ENCODE assay signal across 22 mouse cellular contexts in the genomic region with DNA sequence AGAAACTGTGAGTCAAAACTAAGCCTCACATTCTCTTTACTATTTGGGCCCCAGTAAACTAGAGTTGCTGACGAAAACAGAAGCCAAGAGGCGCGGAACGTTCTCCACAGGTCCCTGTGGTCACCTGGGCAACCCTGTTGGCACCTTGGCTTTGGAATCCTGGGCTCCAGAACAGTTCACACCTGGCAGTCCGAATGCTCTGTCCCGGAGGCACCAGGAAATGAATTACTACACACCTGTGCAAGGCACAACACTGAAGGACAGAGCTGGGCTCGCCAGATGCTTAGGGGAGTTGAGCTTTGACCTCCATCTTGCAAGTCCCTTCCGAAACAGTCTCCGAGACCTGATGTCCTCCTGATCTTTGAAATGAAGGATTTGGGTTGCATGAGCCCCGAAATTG. TPM values are rescaled to one million over a fixed set of nuclear protein-coding genes. Genes with fewer than 3 reads are reported as not detected.
DNase-seq lines count a peak whose midpoint lies in the region; ATAC-seq and TF ChIP-seq lines count a peak whose summit lies in the region.
"Had no signal": no experiment of that assay in that cellular context is flagged by ENCODE, and none has a peak within 500 bp of the region (broad histone marks: within the 10 kb centered on the region; RNA-seq: fewer than 3 reads in every experiment).

No protein-coding gene starts in this region.

- no peak overlapping the region for H3K9ac ChIP-seq in forebrain, embryonic 12.5 days
- H3K9ac ChIP-seq in forebrain, embryonic 14.5 days (ENCODE audit: low read length), result no peak overlapping the region
- no peak overlapping the region for H3K9ac ChIP-seq in intestine, embryonic 14.5 days (ENCODE audit: low read length)
- no peak overlapping the region for H3K9ac ChIP-seq in intestine, embryonic 15.5 days
- H3K9ac ChIP-seq in forebrain, embryonic 13.5 days, result no peak overlapping the region
- no peak overlapping the region for H3K9ac ChIP-seq in forebrain, postnatal 0 days
- no peak overlapping the region for H3K9ac ChIP-seq in stomach, postnatal 0 days (ENCODE audit: low read length)
- H3K9ac ChIP-seq: kidney, embryonic 15.5 days; limb, embryonic 12.5 days; liver, embryonic 15.5 days; lung, embryonic 14.5 days; neural tube, embryonic 15.5 days had no signal

- 93% methylated on average over 10 of the region's 10 CpGs for WGBS in forebrain, embryonic 12.5 days
- 93% methylated on average over 10 of the region's 10 CpGs for WGBS in forebrain, embryonic 14.5 days
- WGBS in intestine, embryonic 14.5 days, result 95% methylated on average over 10 of the region's 10 CpGs
- 91% methylated on average over 10 of the region's 10 CpGs for WGBS in intestine, embryonic 15.5 days
- WGBS in forebrain, embryonic 13.5 days, result 92% methylated on average over 10 of the region's 10 CpGs
- 91% methylated on average over 10 of the region's 10 CpGs for WGBS in forebrain, postnatal 0 days
- WGBS in stomach, postnatal 0 days, result 93% methylated on average over 10 of the region's 10 CpGs

- no peak; the same call in 1 of the 2 replicates for ATAC-seq in forebrain, embryonic 12.5 days (ENCODE audit: low FRiP score)
- no peak; the same call in 1 of the 2 replicates for ATAC-seq in forebrain, embryonic 14.5 days
- no peak for ATAC-seq in intestine, embryonic 14.5 days (replicated peaks; ENCODE audit: low FRiP score, low TSS enrichment, low read depth)
- ATAC-seq in intestine, embryonic 15.5 days, result no peak
- peak; percentile 48; the same call in 1 of the 2 replicates for ATAC-seq in forebrain, embryonic 13.5 days
- ATAC-seq in forebrain, postnatal 0 days, result no peak
- ATAC-seq in stomach, postnatal 0 days (ENCODE audit: low FRiP score, low TSS enrichment), result no peak
- ATAC-seq: Patski had no signal

- H3K4me1 ChIP-seq in forebrain, embryonic 12.5 days, result peaks cover 16% of the 10 kb centered on the region
- H3K4me1 ChIP-seq in forebrain, embryonic 14.5 days (ENCODE audit: control insufficient read depth, insufficient read depth, low read length), result peaks cover 18% of the 10 kb centered on the region
- no peaks in the 10 kb centered on the region for H3K4me1 ChIP-seq in intestine, embryonic 14.5 days (replicated peaks; ENCODE audit: control insufficient read depth, insufficient read depth, low read length)
- H3K4me1 ChIP-seq in intestine, embryonic 15.5 days (replicated peaks), result no peaks in the 10 kb centered on the region
- peaks cover 22% of the 10 kb centered on the region for H3K4me1 ChIP-seq in forebrain, embryonic 13.5 days
- no peaks in the 10 kb centered on the region; the same call in 1 of the 2 replicates for H3K4me1 ChIP-seq in forebrain, postnatal 0 days (ENCODE audit: insufficient read depth)
- no peaks in the 10 kb centered on the region for H3K4me1 ChIP-seq in stomach, postnatal 0 days (replicated peaks; ENCODE audit: control insufficient read depth, insufficient read depth)

- no peak for TF ChIP-seq EP300 in stomach, postnatal 0 days (optimal IDR thresholded peaks at IDR 0.05)

- no peak overlapping the region for H3K4me2 ChIP-seq in forebrain, embryonic 12.5 days
- no peak overlapping the region; the same call in 1 of the 2 replicates for H3K4me2 ChIP-seq in forebrain, embryonic 14.5 days (ENCODE audit: low read length)
- H3K4me2 ChIP-seq in intestine, embryonic 14.5 days (ENCODE audit: low read length), result no peak overlapping the region
- H3K4me2 ChIP-seq in intestine, embryonic 15.5 days (replicated peaks), result no peak overlapping the region
- H3K4me2 ChIP-seq in forebrain, embryonic 13.5 days, result no peak overlapping the region; the same call in 1 of the 2 replicates
- H3K4me2 ChIP-seq in forebrain, postnatal 0 days (ENCODE audit: low read depth), result peak overlapping the region; percentile 32; the same call in 1 of the 2 replicates
- H3K4me2 ChIP-seq in stomach, postnatal 0 days (replicated peaks; ENCODE audit: low read depth), result no peak overlapping the region
- H3K4me2 ChIP-seq: heart, embryonic 13.5 days; kidney, embryonic 15.5 days; limb, embryonic 12.5 days; liver, embryonic 15.5 days; lung, embryonic 14.5 days had no signal

- H3K27me3 ChIP-seq in forebrain, embryonic 12.5 days, result no peaks in the 10 kb centered on the region
- no peaks in the 10 kb centered on the region for H3K27me3 ChIP-seq in forebrain, embryonic 14.5 days (replicated peaks; ENCODE audit: control insufficient read depth, insufficient read depth, low read length)
- H3K27me3 ChIP-seq in intestine, embryonic 14.5 days (replicated peaks; ENCODE audit: control insufficient read depth, insufficient read depth, low read length), result no peaks in the 10 kb centered on the region
- no peaks in the 10 kb centered on the region for H3K27me3 ChIP-seq in intestine, embryonic 15.5 days (replicated peaks)
- H3K27me3 ChIP-seq in forebrain, embryonic 13.5 days, result no peaks in the 10 kb centered on the region
- H3K27me3 ChIP-seq in forebrain, postnatal 0 days (ENCODE audit: insufficient read depth, low read length), result no peaks in the 10 kb centered on the region
- no peaks in the 10 kb centered on the region for H3K27me3 ChIP-seq in stomach, postnatal 0 days (ENCODE audit: control insufficient read depth, insufficient read depth, low read length)
- H3K27me3 ChIP-seq: heart, embryonic 13.5 days; kidney, embryonic 15.5 days; limb, embryonic 12.5 days; liver, embryonic 15.5 days; neural tube, embryonic 15.5 days; Patski had no signal

- no peaks in the 10 kb centered on the region for H3K36me3 ChIP-seq in forebrain, embryonic 12.5 days (replicated peaks)
- H3K36me3 ChIP-seq in forebrain, embryonic 14.5 days (ENCODE audit: control insufficient read depth, insufficient read depth, low read length), result no peaks in the 10 kb centered on the region
- H3K36me3 ChIP-seq in intestine, embryonic 14.5 days (ENCODE audit: control insufficient read depth, insufficient read depth, low read length), result no peaks in the 10 kb centered on the region
- no peaks in the 10 kb centered on the region for H3K36me3 ChIP-seq in intestine, embryonic 15.5 days
- H3K36me3 ChIP-seq in forebrain, embryonic 13.5 days (ENCODE audit: poor library complexity, severe bottlenecking), result no peaks in the 10 kb centered on the region
- no peaks in the 10 kb centered on the region for H3K36me3 ChIP-seq in forebrain, postnatal 0 days (ENCODE audit: insufficient read depth)
- no peaks in the 10 kb centered on the region for H3K36me3 ChIP-seq in stomach, postnatal 0 days (ENCODE audit: control insufficient read depth, insufficient read depth, low read length)
- H3K36me3 ChIP-seq: heart, embryonic 13.5 days; kidney, embryonic 15.5 days; limb, embryonic 12.5 days; liver, embryonic 15.5 days; neural tube, embryonic 15.5 days had no signal

- H3K27ac ChIP-seq in forebrain, embryonic 12.5 days, result peak overlapping the region; percentile 68; the same call in 1 of the 2 replicates
- H3K27ac ChIP-seq in forebrain, embryonic 14.5 days (ENCODE audit: low read depth, low read length), result no peak overlapping the region; the same call in 1 of the 2 replicates
- H3K27ac ChIP-seq in intestine, embryonic 14.5 days (ENCODE audit: low read depth), result no peak overlapping the region
- no peak overlapping the region for H3K27ac ChIP-seq in intestine, embryonic 15.5 days
- peak overlapping the region; percentile 84; the same call in 1 of the 2 replicates for H3K27ac ChIP-seq in forebrain, embryonic 13.5 days
- no peak overlapping the region for H3K27ac ChIP-seq in forebrain, postnatal 0 days (ENCODE audit: low read depth, low read length)
- H3K27ac ChIP-seq in stomach, postnatal 0 days (replicated peaks), result no peak overlapping the region
- H3K27ac ChIP-seq: kidney, embryonic 15.5 days; left cerebral cortex, adult 2 months; liver, embryonic 15.5 days had no signal

- no peak for DNase-seq in forebrain, embryonic 14.5 days (ENCODE audit: low spot score)
- DNase-seq in intestine, embryonic 14.5 days (ENCODE audit: low spot score), result peak; percentile 45
- no peak for DNase-seq in forebrain, postnatal 0 days
- no peak for DNase-seq in stomach, postnatal 0 days (ENCODE audit: low spot score)
- no peak for DNase-seq in ovary, postnatal 36 days (ENCODE audit: low spot score)
- DNase-seq: gastrocnemius, postnatal 25 days; kidney, adult 11 months; lung, postnatal 14 days; thymus, adult 18-20 months; thymus, postnatal 36 days had no signal

- no peaks in the 10 kb centered on the region for H3K9me3 ChIP-seq in forebrain, embryonic 12.5 days
- H3K9me3 ChIP-seq in forebrain, embryonic 14.5 days (replicated peaks; ENCODE audit: control insufficient read depth, low read length), result no peaks in the 10 kb centered on the region
- H3K9me3 ChIP-seq in intestine, embryonic 14.5 days (ENCODE audit: control insufficient read depth, low read length), result no peaks in the 10 kb centered on the region
- H3K9me3 ChIP-seq in intestine, embryonic 15.5 days, result no peaks in the 10 kb centered on the region
- H3K9me3 ChIP-seq in forebrain, embryonic 13.5 days (replicated peaks), result no peaks in the 10 kb centered on the region
- no peaks in the 10 kb centered on the region for H3K9me3 ChIP-seq in forebrain, postnatal 0 days (ENCODE audit: low read length)
- no peaks in the 10 kb centered on the region for H3K9me3 ChIP-seq in stomach, postnatal 0 days (ENCODE audit: control insufficient read depth, low read length)
- H3K9me3 ChIP-seq: heart, embryonic 13.5 days; kidney, embryonic 15.5 days; liver, embryonic 15.5 days; neural tube, embryonic 15.5 days had no signal

- TF ChIP-seq CTCF in forebrain, postnatal 0 days (IDR thresholded peaks at IDR 0.05; ENCODE audit: low read depth), result no peak
- no peak for TF ChIP-seq CTCF in stomach, postnatal 0 days (IDR thresholded peaks at IDR 0.05; ENCODE audit: low read depth)

- no peak overlapping the region for H3K4me3 ChIP-seq in forebrain, embryonic 12.5 days (replicated peaks)
- H3K4me3 ChIP-seq in forebrain, embryonic 14.5 days (ENCODE audit: low read depth, low read length), result no peak overlapping the region
- no peak overlapping the region for H3K4me3 ChIP-seq in intestine, embryonic 14.5 days (ENCODE audit: low read depth, low read length)
- no peak overlapping the region for H3K4me3 ChIP-seq in intestine, embryonic 15.5 days (replicated peaks)
- H3K4me3 ChIP-seq in forebrain, embryonic 13.5 days, result no peak overlapping the region
- H3K4me3 ChIP-seq in forebrain, postnatal 0 days (ENCODE audit: low read depth, low read length), result no peak overlapping the region
- no peak overlapping the region for H3K4me3 ChIP-seq in stomach, postnatal 0 days (ENCODE audit: low read depth, low read length)
- H3K4me3 ChIP-seq: erythroblast, embryonic 14.5 days; heart, embryonic 13.5 days; kidney, embryonic 15.5 days; left cerebral cortex, adult 2 months; limb, embryonic 12.5 days; liver, embryonic 15.5 days; neural tube, embryonic 15.5 days had no signal

RNA-seq across cellular contexts. Expression of a gene that starts 44.7 kb away (rescaled TPM):
- polyA plus RNA-seq in forebrain, embryonic 12.5 days (2016; fragmentation: Nextera tagmentation; extraction: Ambion mirVana), result 80.7 and 84.6 TPM in 2 replicates
- 61.6 and 69.2 TPM in 2 replicates for polyA plus RNA-seq in forebrain, embryonic 14.5 days (2014; fragmentation: Nextera tagmentation; extraction: Ambion mirVana)
- 74.3 and 75.9 TPM in 2 replicates for polyA plus RNA-seq in intestine, embryonic 14.5 days (2014; fragmentation: Nextera tagmentation; extraction: Ambion mirVana)
- polyA plus RNA-seq in intestine, embryonic 15.5 days (2015; fragmentation: Nextera tagmentation; extraction: Ambion mirVana), result 57.3 and 58.6 TPM in 2 replicates
- polyA plus RNA-seq in forebrain, embryonic 13.5 days (2015; fragmentation: Nextera tagmentation; extraction: Ambion mirVana), result 79.3 and 83.5 TPM in 2 replicates
- 32.8 and 34.2 TPM in 2 replicates for total RNA-seq in forebrain, postnatal 0 days (2014; rRNA removed)
- 44.1 and 61.3 TPM in 2 replicates for polyA plus RNA-seq in forebrain, postnatal 0 days (2015; fragmentation: Nextera tagmentation; extraction: Ambion mirVana)
- polyA plus RNA-seq in stomach, postnatal 0 days (2015; fragmentation: Nextera tagmentation; extraction: Ambion mirVana), result 40.1 and 44.1 TPM in 2 replicates

Comparison
In these comparisons a context has a peak if more than half of its experiments do, and no peak if none do; other contexts are left out.
1. H3K27ac ChIP-seq: peak in forebrain, embryonic 12.5 days (single experiment) and forebrain, embryonic 13.5 days (single experiment); none in forebrain, embryonic 14.5 days (single experiment), intestine, embryonic 14.5 days (single experiment), intestine, embryonic 15.5 days (single experiment), forebrain, postnatal 0 days (single experiment) and stomach, postnatal 0 days (single experiment).